Mouse (Mus musculus): Measurements from ENCODE around the gene Rab22a. TPM values are rescaled to one million over a fixed set of nuclear protein-coding genes. Genes with fewer than 3 reads are reported as not detected.

Gene Rab22a
- polyA plus RNA-seq, 1 experiment: 11.8 TPM

DNA sequence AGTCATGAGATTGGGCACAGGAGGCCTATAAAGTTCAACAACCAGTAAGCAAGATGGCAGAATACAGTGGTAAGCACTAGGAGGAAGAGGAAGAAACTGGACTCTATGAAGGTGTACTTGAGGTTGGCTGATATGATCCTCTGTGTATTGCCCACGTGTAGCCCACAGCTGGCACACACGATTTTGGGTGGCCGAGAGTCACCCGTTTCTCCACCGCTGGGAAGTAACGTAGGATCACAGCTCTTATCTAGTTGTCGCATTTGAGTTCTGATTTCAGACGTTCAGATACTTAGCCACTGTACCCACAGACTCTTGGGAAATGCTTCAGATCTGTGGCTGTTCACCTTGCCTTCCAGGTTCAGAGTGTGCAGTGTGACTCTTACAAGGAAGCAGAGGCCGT lies 78.7 kb downstream of the Rab22a start:
- TF ChIP-seq USF1 (IDR thresholded peaks at IDR 0.05; ENCODE audit: low read depth): no peak
- H3K4me3 ChIP-seq (ENCODE audit: insufficient read depth, poor library complexity, severe bottlenecking): peak overlapping the region; percentile 96
- peaks cover 58% of the 10 kb centered on the region for H3K79me2 ChIP-seq (ENCODE audit: control insufficient read depth, insufficient read depth)
- H3K36me3 ChIP-seq (ENCODE audit: control insufficient read depth, insufficient read depth): peaks cover 23% of the 10 kb centered on the region
- H3K79me3 ChIP-seq (ENCODE audit: low read depth): peaks cover 56% of the 10 kb centered on the region
- H3ac ChIP-seq (ENCODE audit: control insufficient read depth, insufficient read length, low read depth): peak overlapping the region; percentile 87
- H3K27me3 ChIP-seq (ENCODE audit: control insufficient read depth, insufficient read depth, insufficient read length): no peaks in the 10 kb centered on the region

DNA sequence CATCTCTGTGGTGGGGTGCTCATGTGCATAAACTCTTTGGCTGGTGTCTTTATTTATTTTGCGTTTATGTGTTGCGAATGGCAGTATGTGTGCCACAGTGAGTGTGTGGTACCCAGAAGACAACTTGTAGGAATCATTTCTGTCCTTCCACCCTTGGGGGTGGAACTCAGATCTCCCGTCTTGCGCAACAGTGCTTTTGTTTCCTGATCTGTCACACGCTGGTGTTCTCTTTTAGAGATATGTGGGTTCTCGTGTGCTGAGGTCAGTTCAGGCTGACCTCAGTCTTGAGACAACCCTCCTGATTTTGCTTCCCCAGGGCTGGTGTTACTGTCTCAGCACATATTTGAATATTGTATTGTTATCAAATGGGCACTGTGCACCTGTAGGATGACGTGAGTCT lies 79.5 kb downstream of the Rab22a start:
- Histone ChIP-seq H3K79me2 (ENCODE audit: control insufficient read depth, insufficient read depth) (peaks cover 67% of the 10 kb centered on the region), H3K36me3 (ENCODE audit: control insufficient read depth, insufficient read depth) (peaks cover 23% of the 10 kb centered on the region), H3K4me3 (ENCODE audit: insufficient read depth, poor library complexity, severe bottlenecking) (no peak overlapping the region), H3K27me3 (ENCODE audit: control insufficient read depth, insufficient read depth, insufficient read length) (no peaks in the 10 kb centered on the region), H3ac (ENCODE audit: control insufficient read depth, insufficient read length, low read depth) (no peak overlapping the region), H3K79me3 (ENCODE audit: low read depth) (peaks cover 65% of the 10 kb centered on the region)
- TF ChIP-seq CEBPB (IDR thresholded peaks at IDR 0.05; ENCODE audit: low read depth) (peak; percentile 64), CTCF (IDR thresholded peaks at IDR 0.05; ENCODE audit: control insufficient read depth, insufficient read depth, insufficient read length) (no peak)

DNA sequence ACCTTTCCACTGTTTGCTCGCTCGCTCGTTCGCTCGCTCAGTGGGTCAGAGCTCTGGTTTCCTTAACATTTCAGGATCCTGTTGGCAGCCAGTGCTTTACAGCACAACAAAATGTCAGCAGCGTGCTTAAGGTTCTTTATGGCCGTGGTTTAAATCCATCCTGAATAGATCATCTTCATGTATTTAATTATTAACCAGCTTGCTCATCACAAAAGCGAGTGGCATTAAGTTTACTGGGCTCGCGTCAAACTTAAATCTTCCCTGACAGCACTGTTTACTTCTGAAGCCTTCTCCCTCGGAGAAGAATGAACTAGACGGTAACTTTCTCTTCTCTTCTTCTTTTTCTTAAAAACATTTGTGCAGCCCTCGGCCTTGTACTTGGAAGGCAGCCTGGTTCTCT lies 82.5 kb downstream of the Rab22a start:
- Histone ChIP-seq H3K79me3 (ENCODE audit: low read depth) (peaks cover 94% of the 10 kb centered on the region), H3K27me3 (ENCODE audit: control insufficient read depth, insufficient read depth, insufficient read length) (no peaks in the 10 kb centered on the region), H3ac (ENCODE audit: control insufficient read depth, insufficient read length, low read depth) (no peak overlapping the region), H3K4me3 (ENCODE audit: insufficient read depth, poor library complexity, severe bottlenecking) (no peak overlapping the region), H3K79me2 (ENCODE audit: control insufficient read depth, insufficient read depth) (peaks cover 97% of the 10 kb centered on the region), H3K36me3 (ENCODE audit: control insufficient read depth, insufficient read depth) (peaks cover 23% of the 10 kb centered on the region)
- TF ChIP-seq CEBPB (IDR thresholded peaks at IDR 0.05; ENCODE audit: low read depth): no peak
- TF ChIP-seq USF1 (IDR thresholded peaks at IDR 0.05; ENCODE audit: low read depth): no peak
- TF ChIP-seq MYOG (IDR thresholded peaks at IDR 0.05; ENCODE audit: control insufficient read depth, extremely low read depth, insufficient read length): no peak
- TF ChIP-seq CTCF (IDR thresholded peaks at IDR 0.05; ENCODE audit: control insufficient read depth, insufficient read depth, insufficient read length): no peak
- TF ChIP-seq MYOD1 (IDR thresholded peaks at IDR 0.05; ENCODE audit: control insufficient read depth, insufficient read length, low read depth): no peak
- TF ChIP-seq FOSL1 (IDR thresholded peaks at IDR 0.05; ENCODE audit: insufficient read depth, low read length, poor library complexity, severe bottlenecking): no peak
- no peak for TF ChIP-seq MAX (IDR thresholded peaks at IDR 0.05)

DNA sequence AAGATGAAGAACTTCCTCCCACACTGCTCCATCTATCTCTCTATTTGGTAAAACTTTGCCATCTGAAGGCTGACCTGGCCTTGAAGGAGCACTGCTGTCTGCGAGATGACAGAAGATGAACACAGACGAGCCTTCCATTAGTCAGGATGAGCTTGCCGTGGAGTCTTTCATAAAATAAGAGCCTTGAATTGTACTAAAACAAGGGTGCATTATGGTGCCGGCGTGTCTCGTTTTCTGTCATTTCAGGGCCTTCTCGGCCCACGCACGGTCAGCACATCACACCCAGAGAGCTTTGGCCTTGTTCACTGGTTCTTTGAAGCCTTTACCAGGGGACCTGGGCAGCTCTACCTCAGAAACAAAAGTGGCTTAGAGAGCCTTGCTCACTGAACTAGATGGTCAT lies 83.2 kb downstream of the Rab22a start:
- H3K36me3 ChIP-seq (ENCODE audit: control insufficient read depth, insufficient read depth): peaks cover 23% of the 10 kb centered on the region
- no peaks in the 10 kb centered on the region for H3K27me3 ChIP-seq (ENCODE audit: control insufficient read depth, insufficient read depth, insufficient read length)
- TF ChIP-seq MYOG (IDR thresholded peaks at IDR 0.05; ENCODE audit: control insufficient read depth, extremely low read depth, insufficient read length) (no peak), USF1 (IDR thresholded peaks at IDR 0.05; ENCODE audit: low read depth) (no peak), MAX (IDR thresholded peaks at IDR 0.05) (no peak), MYOD1 (IDR thresholded peaks at IDR 0.05; ENCODE audit: control insufficient read depth, insufficient read length, low read depth) (no peak)
- no peak overlapping the region for H3ac ChIP-seq (ENCODE audit: control insufficient read depth, insufficient read length, low read depth)
- H3K79me2 ChIP-seq (ENCODE audit: control insufficient read depth, insufficient read depth): peaks cover 100% of the 10 kb centered on the region
- peaks cover 98% of the 10 kb centered on the region for H3K79me3 ChIP-seq (ENCODE audit: low read depth)
- H3K4me3 ChIP-seq (ENCODE audit: insufficient read depth, poor library complexity, severe bottlenecking): no peak overlapping the region

DNA sequence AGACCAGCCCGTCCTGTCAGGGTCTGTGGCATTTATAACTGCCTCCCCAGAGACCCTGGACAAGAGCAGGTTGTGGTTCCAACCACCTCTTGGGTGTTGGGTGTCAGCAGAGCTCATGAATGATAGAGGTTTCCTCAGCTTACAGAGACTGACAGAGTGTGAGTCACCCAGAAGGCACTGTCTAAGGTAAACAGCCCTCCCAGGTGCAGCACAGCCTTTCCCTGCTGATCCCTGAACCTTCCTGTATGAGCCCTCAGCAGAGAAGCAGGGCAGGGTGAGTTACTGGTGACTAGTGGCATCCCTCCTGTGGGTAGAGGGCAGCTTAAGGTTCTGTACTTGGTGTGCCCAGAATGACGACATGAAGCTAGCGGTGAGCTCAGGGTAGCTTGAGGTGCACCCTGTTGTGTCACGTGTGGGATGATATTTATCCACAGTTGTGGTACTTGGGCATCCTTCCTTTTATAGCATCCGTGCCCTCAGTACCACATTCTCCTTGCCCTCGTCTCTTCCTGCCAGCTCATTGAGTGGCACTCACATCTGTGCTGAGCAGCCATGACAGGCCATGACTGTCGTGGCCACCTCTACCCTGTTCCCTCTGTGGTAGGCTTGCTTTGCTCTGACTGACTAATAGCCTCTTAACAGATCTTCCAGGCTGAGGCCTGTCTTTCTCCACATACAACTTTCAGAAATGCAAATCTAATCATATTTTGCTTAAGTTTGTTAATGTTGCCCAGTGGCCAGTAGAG lies 84.7 kb downstream of the Rab22a start:
- Histone ChIP-seq H3ac (ENCODE audit: control insufficient read depth, insufficient read length, low read depth) (no peak overlapping the region), H3K27me3 (ENCODE audit: control insufficient read depth, insufficient read depth, insufficient read length) (no peaks in the 10 kb centered on the region)

DNA sequence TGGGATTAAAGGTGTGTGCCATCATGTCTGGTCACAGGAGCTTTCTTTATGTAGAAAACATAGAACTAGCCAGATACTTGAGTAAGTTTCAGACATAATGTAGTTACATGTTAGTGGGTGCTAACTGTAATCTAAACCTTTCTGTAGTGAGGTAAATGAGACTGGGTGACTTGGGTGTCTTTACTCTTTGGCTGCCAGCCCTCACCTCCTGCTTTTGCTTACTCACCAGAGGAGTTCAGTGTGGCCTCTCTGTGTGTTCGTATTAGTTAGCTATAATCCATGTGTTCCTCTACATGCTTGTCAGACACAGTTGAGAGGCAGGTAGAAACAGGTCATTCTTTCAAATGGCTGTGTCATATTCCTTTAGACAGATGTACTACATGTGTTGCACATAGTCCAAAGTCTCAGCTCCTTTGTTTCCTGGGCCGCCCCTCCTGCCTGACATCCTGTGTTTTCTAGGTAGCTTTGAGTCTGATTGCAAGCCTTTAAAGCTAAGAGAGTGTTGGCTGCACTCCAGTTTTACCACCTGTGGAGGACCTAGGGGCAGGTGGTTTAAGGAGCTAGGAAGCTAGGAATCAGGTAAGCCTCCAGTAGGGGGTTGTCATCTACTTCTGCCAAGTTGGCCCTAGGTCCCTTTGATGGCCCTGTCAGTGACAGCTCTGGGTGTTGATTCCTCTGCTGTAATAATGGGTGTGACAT lies 89.5 kb downstream of the Rab22a start:
- H3ac ChIP-seq (ENCODE audit: control insufficient read depth, insufficient read length, low read depth): no peak overlapping the region
- H3K36me3 ChIP-seq (ENCODE audit: control insufficient read depth, insufficient read depth): no peaks in the 10 kb centered on the region
- peaks cover 77% of the 10 kb centered on the region for H3K79me3 ChIP-seq (ENCODE audit: low read depth)
- no peak overlapping the region for H3K4me3 ChIP-seq (ENCODE audit: insufficient read depth, poor library complexity, severe bottlenecking)
- TF ChIP-seq USF1 (IDR thresholded peaks at IDR 0.05; ENCODE audit: low read depth) (no peak), MAX (IDR thresholded peaks at IDR 0.05) (no peak), CEBPB (IDR thresholded peaks at IDR 0.05; ENCODE audit: low read depth) (no peak), CTCF (IDR thresholded peaks at IDR 0.05; ENCODE audit: control insufficient read depth, insufficient read depth, insufficient read length) (no peak), MYOG (IDR thresholded peaks at IDR 0.05; ENCODE audit: control insufficient read depth, extremely low read depth, insufficient read length) (no peak), FOSL1 (IDR thresholded peaks at IDR 0.05; ENCODE audit: insufficient read depth, low read length, poor library complexity, severe bottlenecking) (no peak), MYOD1 (IDR thresholded peaks at IDR 0.05; ENCODE audit: control insufficient read depth, insufficient read length, low read depth) (no peak)
- H3K27me3 ChIP-seq (ENCODE audit: control insufficient read depth, insufficient read depth, insufficient read length): no peaks in the 10 kb centered on the region
- H3K79me2 ChIP-seq (ENCODE audit: control insufficient read depth, insufficient read depth): peaks cover 88% of the 10 kb centered on the region

More for the DNA sequence above, 84.7 kb downstream of the Rab22a start:
- TF ChIP-seq MAX (IDR thresholded peaks at IDR 0.05): no peak
- no peak for TF ChIP-seq MYOG (IDR thresholded peaks at IDR 0.05; ENCODE audit: control insufficient read depth, extremely low read depth, insufficient read length)
- TF ChIP-seq CTCF (IDR thresholded peaks at IDR 0.05; ENCODE audit: control insufficient read depth, insufficient read depth, insufficient read length): no peak
- peak; percentile 65 for TF ChIP-seq MYOD1 (IDR thresholded peaks at IDR 0.05; ENCODE audit: control insufficient read depth, insufficient read length, low read depth)
- TF ChIP-seq FOSL1 (IDR thresholded peaks at IDR 0.05; ENCODE audit: insufficient read depth, low read length, poor library complexity, severe bottlenecking): no peak
- TF ChIP-seq USF1 (IDR thresholded peaks at IDR 0.05; ENCODE audit: low read depth): peak; percentile 33
- TF ChIP-seq CEBPB (IDR thresholded peaks at IDR 0.05; ENCODE audit: low read depth): no peak
- Histone ChIP-seq H3K79me3 (ENCODE audit: low read depth) (peaks cover 98% of the 10 kb centered on the region), H3K36me3 (ENCODE audit: control insufficient read depth, insufficient read depth) (peaks cover 14% of the 10 kb centered on the region), H3K4me3 (ENCODE audit: insufficient read depth, poor library complexity, severe bottlenecking) (no peak overlapping the region), H3K79me2 (ENCODE audit: control insufficient read depth, insufficient read depth) (peaks cover 100% of the 10 kb centered on the region)

Data from C2C12 (cell line).